Mouse (Mus musculus): ENCODE results near the gene 2310057M21Rik. TPM values are rescaled to one million over a fixed set of nuclear protein-coding genes. Genes with fewer than 3 reads are reported as not detected.
"Not testable (repeated sequence)": the region's sequence is repeated elsewhere in the genome, so short reads cannot be mapped to it uniquely, and the experiment has no call there.

Gene 2310057M21Rik
- 21.7 and 22.5 TPM in 2 replicates for polyA plus RNA-seq (2015; fragmentation: Nextera tagmentation; extraction: Ambion mirVana)

DNA sequence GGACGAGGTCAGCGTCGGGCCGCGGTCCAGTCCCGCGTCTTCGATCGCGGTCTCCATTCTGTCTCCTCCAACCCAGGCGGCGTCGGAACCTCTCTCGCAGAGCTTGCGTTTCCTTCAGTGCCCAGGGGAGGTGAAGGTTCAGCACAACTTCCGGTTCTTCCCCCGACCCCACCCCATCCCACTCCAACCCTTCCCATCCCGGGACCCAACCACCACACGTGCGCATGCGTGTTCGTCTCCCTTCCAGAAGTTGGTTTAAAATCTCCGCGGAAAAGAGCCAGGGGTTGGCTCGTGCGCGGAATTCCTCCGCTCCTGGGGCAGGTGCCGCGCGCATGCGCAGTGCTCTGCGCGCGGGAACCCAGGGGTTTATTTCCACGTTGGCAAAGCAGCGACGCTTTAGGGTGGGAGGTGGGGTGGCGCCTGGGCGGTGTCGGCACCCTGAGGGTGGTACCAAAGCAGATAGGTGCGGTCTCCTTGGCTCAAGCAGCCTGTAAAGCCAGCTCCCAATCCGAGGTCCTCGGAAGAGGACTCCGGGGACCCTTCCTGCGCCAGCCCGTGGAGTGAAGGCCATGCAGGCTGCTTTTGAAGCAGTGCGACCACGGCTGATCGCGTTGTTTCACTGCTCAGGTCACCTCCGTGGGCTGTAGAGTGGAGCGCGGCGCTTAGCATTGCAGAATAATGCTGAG is at the start of gene 2310057M21Rik:
2310057M21Rik (minus strand) TSS at position 145 of the 686 bp plus-strand sequence.
- ATAC-seq (ENCODE audit: insufficient number of reproducible peaks, insufficient read depth, low FRiP score, low TSS enrichment, low read depth), result peak; percentile 97
- Histone ChIP-seq H3K9me3 (no peaks in the 10 kb centered on the region), H3K9ac (peak within 1 kb of the TSS; percentile 92), H3K4me2 (peak within 1 kb of the TSS; percentile 91), H3K27me3 (no peaks in the 10 kb centered on the region), H3K4me3 (peak within 1 kb of the TSS; percentile 87), H3K36me3 (peaks cover 18% of the 10 kb centered on the region), H3K27ac (peak within 1 kb of the TSS; percentile 95), H3K4me1 (peaks cover 9% of the 10 kb centered on the region)
- WGBS, result under 1% methylated on average over 55 of the region's 55 CpGs

- no peak overlapping the region for H3K9ac ChIP-seq
- H3K27me3 ChIP-seq, result no peaks in the 10 kb centered on the region
- H3K36me3 ChIP-seq, result no peaks in the 10 kb centered on the region
- H3K9me3 ChIP-seq, result no peaks in the 10 kb centered on the region
- no peak overlapping the region for H3K27ac ChIP-seq
- no peak overlapping the region for H3K4me3 ChIP-seq
- no peak for ATAC-seq (ENCODE audit: insufficient number of reproducible peaks, insufficient read depth, low FRiP score, low TSS enrichment, low read depth)
- WGBS, result 71% methylated on average over 2 of the region's 2 CpGs
- peaks cover 22% of the 10 kb centered on the region for H3K4me1 ChIP-seq
- peak overlapping the region; percentile 86 for H3K4me2 ChIP-seq
These were observed 49.3 kb upstream of the 2310057M21Rik start for GRCm38 (mm10) chr7:131411941-131412270.

- 47% methylated on average over 10 of the region's 10 CpGs for WGBS
- H3K36me3 ChIP-seq, result no peaks in the 10 kb centered on the region
- no peak overlapping the region for H3K27ac ChIP-seq
- ATAC-seq (ENCODE audit: insufficient number of reproducible peaks, insufficient read depth, low FRiP score, low TSS enrichment, low read depth), result no peak
- H3K9me3 ChIP-seq, result no peaks in the 10 kb centered on the region
- peak overlapping the region; percentile 98 for H3K4me3 ChIP-seq
- no peaks in the 10 kb centered on the region for H3K27me3 ChIP-seq
- peak overlapping the region; percentile 95 for H3K9ac ChIP-seq
- H3K4me1 ChIP-seq, result peaks cover 22% of the 10 kb centered on the region
- H3K4me2 ChIP-seq, result peak overlapping the region; percentile 86
These were observed 48.8 kb upstream of the 2310057M21Rik start for GRCm38 (mm10) chr7:131411221-131411940.

DNA sequence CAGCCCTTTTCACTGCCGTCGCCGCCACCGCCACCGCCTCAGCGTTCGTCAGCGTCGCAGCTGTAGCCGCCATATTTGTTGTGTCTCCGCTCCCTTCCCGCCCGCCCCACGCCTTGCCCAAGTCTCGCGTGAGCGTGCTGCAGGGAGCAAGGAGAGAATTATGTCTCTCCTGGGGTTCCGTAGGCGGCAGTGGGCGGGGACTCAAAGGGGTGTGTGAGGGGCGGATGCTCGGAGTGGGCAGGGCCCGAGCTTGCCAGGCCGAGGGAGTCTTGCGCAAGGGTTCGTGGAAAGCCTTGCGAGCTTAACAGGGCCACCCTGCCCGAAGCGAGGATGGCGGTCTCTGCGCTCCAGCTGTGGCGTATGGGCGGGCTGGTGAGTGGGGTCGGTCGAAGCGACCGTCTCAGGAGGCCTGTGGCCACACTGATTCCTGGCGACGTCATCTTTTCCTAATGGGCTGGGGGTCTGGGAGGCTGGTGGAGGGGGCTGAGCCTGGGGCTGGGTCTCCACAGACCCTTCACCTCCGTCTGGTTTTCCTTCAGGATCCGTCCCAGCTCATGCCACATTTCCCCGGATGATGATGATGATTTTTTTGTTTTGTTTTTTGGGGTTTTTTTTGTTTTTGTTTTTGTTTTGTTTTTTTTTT is 48.0 kb upstream of the 2310057M21Rik start, which contains the start of the genes Ikzf5 and Acadsb:
Ikzf5 (minus strand) TSS at position 106 of the 643 bp plus-strand sequence.
Acadsb (plus strand) TSS at position 186 of the 643 bp plus-strand sequence.
- peaks cover 22% of the 10 kb centered on the region for H3K4me1 ChIP-seq
- no peaks in the 10 kb centered on the region for H3K9me3 ChIP-seq
- peak within 1 kb of the TSS; percentile 95 for H3K9ac ChIP-seq
- peak; percentile 98 for ATAC-seq (ENCODE audit: insufficient number of reproducible peaks, insufficient read depth, low FRiP score, low TSS enrichment, low read depth)
- H3K27ac ChIP-seq, result peak within 1 kb of the TSS; percentile 85
- under 1% methylated on average over 42 of the region's 42 CpGs for WGBS
- H3K4me2 ChIP-seq, result peak within 1 kb of the TSS; percentile 86
- no peaks in the 10 kb centered on the region for H3K27me3 ChIP-seq
- H3K36me3 ChIP-seq, result no peaks in the 10 kb centered on the region
- peak within 1 kb of the TSS; percentile 98 for H3K4me3 ChIP-seq

DNA sequence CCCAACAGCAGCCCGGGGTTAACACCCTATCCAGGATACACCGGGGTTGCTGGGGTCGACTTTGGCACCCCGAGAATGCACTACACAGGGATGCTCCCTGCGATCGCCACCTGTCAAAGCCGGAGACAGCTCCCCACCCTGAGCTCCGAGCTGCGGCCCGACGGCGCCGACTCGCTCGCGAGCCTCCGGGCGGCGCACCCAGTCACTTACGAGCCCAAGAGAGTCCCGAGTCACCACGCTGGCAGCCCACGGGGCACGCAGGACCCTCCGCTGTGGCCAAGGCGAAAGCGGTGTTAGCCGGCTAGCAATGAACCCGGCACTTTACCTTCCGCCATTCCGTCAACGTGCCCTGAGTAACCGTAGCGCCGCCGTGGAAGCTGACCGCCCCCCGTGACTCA is 47.4 kb upstream of the 2310057M21Rik start:
- Histone ChIP-seq H3K9me3 (no peaks in the 10 kb centered on the region), H3K4me1 (peaks cover 22% of the 10 kb centered on the region), H3K36me3 (no peaks in the 10 kb centered on the region), H3K4me3 (peak overlapping the region; percentile 98), H3K9ac (peak overlapping the region; percentile 95), H3K4me2 (peak overlapping the region; percentile 86), H3K27me3 (no peaks in the 10 kb centered on the region), H3K27ac (peak overlapping the region; percentile 62)
- WGBS, result under 1% methylated on average over 38 of the region's 38 CpGs
- ATAC-seq (ENCODE audit: insufficient number of reproducible peaks, insufficient read depth, low FRiP score, low TSS enrichment, low read depth), result 0 out of 2 replicates have a peak, but pooled peaks have one; percentile 11

DNA sequence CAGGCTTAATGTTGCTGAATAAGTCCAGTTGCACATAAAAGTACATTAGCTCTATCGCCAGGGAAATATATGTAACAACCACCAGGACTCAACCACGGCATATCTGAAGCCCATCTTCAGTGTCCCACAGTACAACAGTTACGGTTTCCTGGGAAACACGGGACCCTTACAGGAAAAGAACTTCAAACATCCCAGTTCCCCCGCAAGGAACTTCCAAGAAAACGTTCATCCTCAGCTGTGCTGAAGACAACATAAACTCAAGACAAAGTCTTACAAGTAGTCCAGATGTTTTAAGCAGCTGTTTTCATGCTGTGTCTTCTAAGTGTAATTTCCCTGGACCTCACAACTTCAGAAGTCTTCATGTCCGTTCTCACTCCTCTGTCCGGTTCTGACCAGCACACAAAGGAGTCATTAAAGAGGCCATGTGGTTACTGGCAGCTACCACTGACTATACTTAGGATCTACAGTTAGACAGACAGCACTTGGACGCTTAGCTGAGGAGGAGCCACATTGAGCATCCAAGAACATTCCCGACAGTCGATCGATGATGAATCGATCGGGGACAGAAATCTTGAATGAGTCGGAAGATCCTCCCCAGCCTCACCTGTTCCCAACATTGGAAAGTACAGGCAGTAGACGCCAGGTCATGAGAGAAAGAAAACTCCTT is 46.9 kb upstream of the 2310057M21Rik start:
- Histone ChIP-seq H3K9ac (peak overlapping the region; percentile 95), H3K4me3 (peak overlapping the region; percentile 98), H3K4me1 (peaks cover 26% of the 10 kb centered on the region), H3K36me3 (no peaks in the 10 kb centered on the region), H3K4me2 (peak overlapping the region; percentile 86), H3K27ac (no peak overlapping the region), H3K27me3 (no peaks in the 10 kb centered on the region), H3K9me3 (no peaks in the 10 kb centered on the region)
- WGBS, result 6% methylated on average over 16 of the region's 16 CpGs
- ATAC-seq (ENCODE audit: insufficient number of reproducible peaks, insufficient read depth, low FRiP score, low TSS enrichment, low read depth), result no peak

- H3K27me3 ChIP-seq; H3K4me3 ChIP-seq; H3K4me2 ChIP-seq; H3K9ac ChIP-seq; H3K9me3 ChIP-seq; H3K4me1 ChIP-seq; ATAC-seq (ENCODE audit: insufficient number of reproducible peaks, insufficient read depth, low FRiP score, low TSS enrichment, low read depth); H3K27ac ChIP-seq: not testable (repeated sequence)
- peaks cover 33% of the 10 kb centered on the region for H3K36me3 ChIP-seq
- WGBS, result 91% methylated on average over 7 of the region's 7 CpGs
These were observed 29.2 kb upstream of the 2310057M21Rik start for GRCm38 (mm10) chr7:131391761-131392160.

GRCm38 (mm10) chr7:131371880-131372651 is 9.5 kb upstream of the 2310057M21Rik start:
- no peak for ATAC-seq (ENCODE audit: insufficient number of reproducible peaks, insufficient read depth, low FRiP score, low TSS enrichment, low read depth)
- 0 out of 2 replicates have a peak, but pooled peaks cover 8% of the 10 kb centered on the region for H3K36me3 ChIP-seq
- H3K27ac ChIP-seq, result 0 out of 2 replicates have a peak overlapping the region, but pooled peaks have one; percentile 95
- H3K4me3 ChIP-seq, result peak overlapping the region; percentile 83
- peak overlapping the region; percentile 93 for H3K9ac ChIP-seq
- peaks cover 13% of the 10 kb centered on the region; the same call in 1 of the 2 replicates for H3K4me1 ChIP-seq
- WGBS, result 70% methylated on average over 9 of the region's 9 CpGs
- H3K4me2 ChIP-seq, result peak overlapping the region; percentile 67
- no peaks in the 10 kb centered on the region for H3K9me3 ChIP-seq
- H3K27me3 ChIP-seq, result no peaks in the 10 kb centered on the region

DNA sequence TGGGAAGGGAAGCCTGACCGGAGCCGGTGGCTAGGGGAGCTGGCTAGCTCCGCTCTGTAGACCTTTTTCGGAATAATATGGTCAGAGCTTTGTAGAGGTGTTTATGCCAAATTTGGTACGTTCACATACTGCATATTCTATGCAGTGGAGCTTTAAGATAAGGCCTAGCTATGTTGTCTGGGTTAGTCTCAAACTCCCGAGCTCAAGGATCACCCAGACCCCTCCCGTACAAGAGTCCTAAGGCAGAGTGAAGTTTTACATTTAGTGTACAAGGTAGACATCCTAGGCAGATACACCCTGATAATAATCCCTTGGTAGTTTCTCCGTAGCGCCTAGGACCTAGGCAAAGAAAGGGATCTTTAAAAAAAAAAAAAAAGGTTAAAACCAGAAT is 8.9 kb upstream of the 2310057M21Rik start:
- ATAC-seq (ENCODE audit: insufficient number of reproducible peaks, insufficient read depth, low FRiP score, low TSS enrichment, low read depth), result no peak

GRCm38 (mm10) chr7:131370648-131371469 is 8.3 kb upstream of the 2310057M21Rik start, which contains the start of gene Pstk:
TSS of gene Pstk (plus strand) at chr7:131371141.
- H3K4me1 ChIP-seq, result peaks cover 13% of the 10 kb centered on the region; the same call in 1 of the 2 replicates
- ATAC-seq (ENCODE audit: insufficient number of reproducible peaks, insufficient read depth, low FRiP score, low TSS enrichment, low read depth), result peak; percentile 89
- peak within 1 kb of the TSS; percentile 95 for H3K27ac ChIP-seq
- H3K36me3 ChIP-seq, result 0 out of 2 replicates have a peak, but pooled peaks cover 8% of the 10 kb centered on the region
- 4% methylated on average over 47 of the region's 47 CpGs for WGBS
- peak within 1 kb of the TSS; percentile 83 for H3K4me3 ChIP-seq
- peak within 1 kb of the TSS; percentile 67 for H3K4me2 ChIP-seq
- H3K9me3 ChIP-seq, result no peaks in the 10 kb centered on the region
- H3K27me3 ChIP-seq, result no peaks in the 10 kb centered on the region
- H3K9ac ChIP-seq, result peak within 1 kb of the TSS; percentile 93

More for the DNA sequence above, 8.9 kb upstream of the 2310057M21Rik start:
- no peaks in the 10 kb centered on the region for H3K27me3 ChIP-seq
- peaks cover 13% of the 10 kb centered on the region; the same call in 1 of the 2 replicates for H3K4me1 ChIP-seq
- peak overlapping the region; percentile 93 for H3K9ac ChIP-seq
- peak overlapping the region; percentile 67 for H3K4me2 ChIP-seq
- H3K36me3 ChIP-seq, result 0 out of 2 replicates have a peak, but pooled peaks cover 8% of the 10 kb centered on the region
- H3K27ac ChIP-seq, result peak overlapping the region; percentile 95
- peak overlapping the region; percentile 83 for H3K4me3 ChIP-seq
- H3K9me3 ChIP-seq, result no peaks in the 10 kb centered on the region
- WGBS, result 8% methylated on average over 9 of the region's 9 CpGs
